Mouse (Mus musculus): ENCODE measurements around the gene Nt5c3. TPM values are rescaled to one million over a fixed set of nuclear protein-coding genes. Genes with fewer than 3 reads are reported as not detected.

The Nt5c3 gene
- polyA plus RNA-seq, 1 experiment, result 7.4 TPM

- Histone ChIP-seq H3K27ac (ENCODE audit: control insufficient read depth, insufficient read depth, low read depth, low read length) (no peak overlapping the region), H3K4me3 (ENCODE audit: control insufficient read depth, low read depth, low read length) (no peak overlapping the region)
Measured at GRCm38 (mm10) chr6:56834769-56835168, 89.0 kb downstream of the Nt5c3 start.

GRCm38 (mm10) chr6:56832830-56833229, 90.9 kb downstream of the Nt5c3 start:
- TF ChIP-seq CTCF (IDR thresholded peaks at IDR 0.05; ENCODE audit: control insufficient read depth, insufficient read depth, insufficient replicate concordance, low read depth, low read length) (no peak), POLR2A (IDR thresholded peaks at IDR 0.05; ENCODE audit: control insufficient read depth, low read depth, low read length) (no peak)
- H3K27me3 ChIP-seq (ENCODE audit: control insufficient read depth, insufficient read depth, low read length), result peaks cover 3% of the 10 kb centered on the region
- no peak overlapping the region for H3K4me3 ChIP-seq (ENCODE audit: control insufficient read depth, low read depth, low read length)
- H3K4me1 ChIP-seq (ENCODE audit: control insufficient read depth, insufficient read depth, low read length), result peaks cover 2% of the 10 kb centered on the region
- H3K36me3 ChIP-seq (ENCODE audit: control insufficient read depth, insufficient read depth, low read length), result no peaks in the 10 kb centered on the region
- H3K27ac ChIP-seq (ENCODE audit: control insufficient read depth, insufficient read depth, low read depth, low read length), result no peak overlapping the region

More at GRCm38 (mm10) chr6:56834769-56835168, 89.0 kb downstream of the Nt5c3 start:
- Histone ChIP-seq H3K4me1 (ENCODE audit: control insufficient read depth, insufficient read depth, low read length) (peaks cover 2% of the 10 kb centered on the region), H3K27me3 (ENCODE audit: control insufficient read depth, insufficient read depth, low read length) (peaks cover 3% of the 10 kb centered on the region), H3K36me3 (ENCODE audit: control insufficient read depth, insufficient read depth, low read length) (no peaks in the 10 kb centered on the region)
- TF ChIP-seq POLR2A (IDR thresholded peaks at IDR 0.05; ENCODE audit: control insufficient read depth, low read depth, low read length) (no peak), CTCF (IDR thresholded peaks at IDR 0.05; ENCODE audit: control insufficient read depth, insufficient read depth, insufficient replicate concordance, low read depth, low read length) (no peak)

- no peak for TF ChIP-seq POLR2A (IDR thresholded peaks at IDR 0.05; ENCODE audit: control insufficient read depth, low read depth, low read length)
- TF ChIP-seq CTCF (IDR thresholded peaks at IDR 0.05; ENCODE audit: control insufficient read depth, insufficient read depth, insufficient replicate concordance, low read depth, low read length), result no peak
- Histone ChIP-seq H3K27me3 (ENCODE audit: control insufficient read depth, insufficient read depth, low read length) (peaks cover 3% of the 10 kb centered on the region), H3K27ac (ENCODE audit: control insufficient read depth, insufficient read depth, low read depth, low read length) (no peak overlapping the region), H3K36me3 (ENCODE audit: control insufficient read depth, insufficient read depth, low read length) (no peaks in the 10 kb centered on the region), H3K4me3 (ENCODE audit: control insufficient read depth, low read depth, low read length) (peak overlapping the region; percentile 93), H3K4me1 (ENCODE audit: control insufficient read depth, insufficient read depth, low read length) (peaks cover 2% of the 10 kb centered on the region)
Measured at GRCm38 (mm10) chr6:56832407-56832796, 91.3 kb downstream of the Nt5c3 start.

Other genes starting within 250 kb of the Nt5c3 start
- gene Lsm5, start 219.2 kb downstream of the Nt5c3 start, polyA plus RNA-seq (2012; rRNA removed), result 5.5 and 6.0 TPM in 2 replicates
- gene Avl9, start 209.0 kb downstream of the Nt5c3 start, polyA plus RNA-seq (2012; rRNA removed), result 3.6 and 4.4 TPM in 2 replicates
- 3.7 and 5.5 TPM in 2 replicates for gene Kbtbd2, start 126.1 kb downstream of the Nt5c3 start, polyA plus RNA-seq (2012; rRNA removed)
- gene Fkbp9, start 91.9 kb downstream of the Nt5c3 start, polyA plus RNA-seq (2012; rRNA removed), result 6.0 and 10.5 TPM in 2 replicates
- gene Vmn1r4, start 83 bp upstream of the Nt5c3 start, polyA plus RNA-seq (2012; rRNA removed), result 0.75 and 0.90 TPM in 2 replicates
- 0.10 TPM in 1 of 2 replicates, not detected in the other for gene Vmn1r5, start 46.3 kb upstream of the Nt5c3 start, polyA plus RNA-seq (2012; rRNA removed)
- gene Vmn1r6, start 73.3 kb upstream of the Nt5c3 start, polyA plus RNA-seq (2012; rRNA removed), result 0.01 and 0.04 TPM in 2 replicates
- not detected in 2 replicates for gene Vmn1r7, start 101.4 kb upstream of the Nt5c3 start, polyA plus RNA-seq (2012; rRNA removed)
- not detected in 2 replicates for gene Vmn1r8, start 108.4 kb upstream of the Nt5c3 start, polyA plus RNA-seq (2012; rRNA removed)
- not detected in 2 replicates for gene Vmn1r9, start 142.9 kb upstream of the Nt5c3 start, polyA plus RNA-seq (2012; rRNA removed)
- gene Vmn1r10, start 185.5 kb upstream of the Nt5c3 start, polyA plus RNA-seq (2012; rRNA removed), result not detected in 2 replicates
- gene Vmn1r11, start 209.5 kb upstream of the Nt5c3 start, polyA plus RNA-seq (2012; rRNA removed), result not detected in 2 replicates
- gene Vmn1r12, start 233.0 kb upstream of the Nt5c3 start, polyA plus RNA-seq (2012; rRNA removed), result not detected in 2 replicates